Mouse (Mus musculus): ENCODE results near the gene Ecd. TPM values are rescaled to one million over a fixed set of nuclear protein-coding genes. Genes with fewer than 3 reads are reported as not detected.
A peak's percentile ranks its signal among the peaks of the same experiment; 100 is the strongest.

The Ecd gene
- polyA plus RNA-seq, 1 experiment from 2014 or later: 58.8 TPM

DNA sequence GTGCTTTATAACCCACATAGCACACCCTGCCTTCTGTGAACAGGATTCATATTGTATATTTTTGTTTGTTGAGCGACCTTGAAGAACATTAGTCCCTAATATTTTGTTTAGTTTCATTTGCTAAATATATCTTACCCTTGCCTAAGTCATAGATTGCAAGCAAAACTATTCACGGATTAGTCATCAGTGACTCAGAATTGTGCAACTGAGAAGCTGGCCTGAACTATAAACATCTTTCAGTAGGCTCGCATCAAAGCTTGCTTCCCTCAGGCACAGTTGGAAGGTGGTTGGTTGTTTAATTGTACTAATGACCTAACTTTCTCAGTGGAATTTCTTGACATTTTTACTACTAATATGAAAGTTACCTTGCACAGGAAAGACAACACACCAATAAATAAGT lies 49.8 kb downstream of the Ecd start:
- Histone ChIP-seq H3K27ac (no peak overlapping the region), H3K36me3 (no peaks in the 10 kb centered on the region; the same call in 1 of the 2 replicates), H3K4me1 (0 out of 2 replicates have a peak, but pooled peaks cover 5% of the 10 kb centered on the region), H3K27me3 (ENCODE audit: insufficient read depth, poor library complexity, severe bottlenecking) (no peaks in the 10 kb centered on the region), H3K4me3 (no peak overlapping the region), H3K9me3 (no peaks in the 10 kb centered on the region)
- no peak for DNase-seq (ENCODE audit: low spot score)
- 90% methylated on average over 3 of the region's 3 CpGs for WGBS

DNA sequence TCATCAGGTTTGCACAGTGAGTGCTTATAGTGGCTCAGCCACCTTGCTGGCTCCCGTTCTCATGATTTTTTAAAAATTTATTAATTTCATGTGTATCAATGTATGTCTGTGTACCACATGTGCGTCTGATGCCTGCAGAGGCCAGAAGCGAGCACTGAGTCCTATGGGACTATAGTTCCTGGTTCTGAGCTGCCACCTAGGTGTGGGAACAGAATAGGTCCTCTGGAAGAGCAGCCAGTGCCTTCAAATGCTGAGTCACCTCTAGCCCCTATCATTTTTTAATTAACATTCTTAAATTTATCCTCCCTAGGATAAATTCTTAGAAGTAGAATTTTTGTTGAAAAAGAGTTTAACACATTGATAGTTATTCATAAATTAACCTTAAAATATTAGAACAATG lies 50.3 kb downstream of the Ecd start:
- 0 out of 2 replicates have a peak, but pooled peaks cover 5% of the 10 kb centered on the region for H3K4me1 ChIP-seq
- WGBS: 78% methylated on average over 3 of the region's 3 CpGs
- no peak overlapping the region for H3K27ac ChIP-seq
- no peaks in the 10 kb centered on the region for H3K9me3 ChIP-seq
- H3K27me3 ChIP-seq (ENCODE audit: insufficient read depth, poor library complexity, severe bottlenecking): no peaks in the 10 kb centered on the region
- DNase-seq (ENCODE audit: low spot score): no peak
- H3K36me3 ChIP-seq: no peaks in the 10 kb centered on the region; the same call in 1 of the 2 replicates
- H3K4me3 ChIP-seq: no peak overlapping the region

DNA sequence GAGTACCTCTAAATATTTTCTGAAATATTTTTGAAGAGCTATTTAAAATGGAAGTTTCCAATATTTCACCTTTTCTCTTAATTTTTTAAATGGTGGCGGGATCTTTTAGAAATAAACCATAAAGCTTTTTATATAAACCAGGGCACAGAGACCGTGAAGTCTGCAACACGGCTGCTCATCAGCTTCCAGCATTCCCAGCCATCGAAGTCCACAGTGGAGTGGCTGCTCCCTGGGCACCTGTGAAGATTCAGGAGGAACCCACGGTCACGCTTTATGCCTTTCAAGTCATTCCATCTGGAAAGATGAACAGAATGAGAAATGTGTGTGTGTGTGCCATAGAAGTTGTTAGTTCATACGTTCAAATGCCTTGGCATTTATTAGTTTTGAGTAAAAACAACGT lies 53.0 kb downstream of the Ecd start:
- WGBS: 52% methylated on average over 8 of the region's 8 CpGs
- Histone ChIP-seq H3K9me3 (no peaks in the 10 kb centered on the region), H3K4me1 (0 out of 2 replicates have a peak, but pooled peaks cover 5% of the 10 kb centered on the region), H3K36me3 (no peaks in the 10 kb centered on the region), H3K4me3 (peak overlapping the region; percentile 65), H3K27me3 (ENCODE audit: insufficient read depth, poor library complexity, severe bottlenecking) (no peaks in the 10 kb centered on the region), H3K27ac (peak overlapping the region; percentile 52; the same call in 1 of the 2 replicates)
- DNase-seq (ENCODE audit: low spot score): no peak

DNA sequence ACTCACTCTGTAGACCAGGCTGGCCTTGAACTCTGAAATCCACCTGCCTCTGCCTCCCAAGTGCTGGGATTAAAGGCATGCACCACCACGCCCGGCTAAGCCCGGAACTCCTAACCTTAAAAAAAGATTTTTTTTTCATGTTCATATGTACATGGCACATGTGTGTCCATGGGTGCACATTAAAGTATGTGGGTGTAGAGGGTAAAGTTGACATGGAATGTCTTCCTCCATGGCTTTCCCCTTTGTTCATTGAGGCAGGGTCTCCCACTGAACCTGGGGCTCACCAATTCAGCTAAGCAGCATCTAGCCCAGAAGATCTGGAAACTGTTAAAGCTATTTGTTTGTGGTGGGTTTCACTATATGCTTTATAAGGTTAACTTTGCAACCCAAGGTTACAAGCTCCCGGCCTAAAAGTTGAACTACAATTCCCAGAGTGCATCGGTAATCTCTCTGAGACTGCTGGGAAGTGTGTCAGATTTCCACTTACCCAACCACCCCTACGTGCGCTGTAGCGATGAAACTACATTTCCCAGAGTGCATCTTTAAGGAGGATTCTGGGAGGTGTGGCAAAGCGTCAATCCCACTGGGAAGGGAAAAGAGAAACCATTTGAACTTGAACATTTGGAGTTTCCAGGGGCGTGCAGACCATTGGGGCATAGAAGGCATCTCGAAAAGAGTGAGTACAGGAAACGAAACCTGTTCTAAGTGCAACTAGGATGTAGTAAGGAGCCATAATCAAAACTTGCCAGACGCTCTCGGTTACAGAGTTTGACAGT lies 53.6 kb downstream of the Ecd start, which contains the start of gene Nudt13:
Gene Nudt13, plus strand, starts transcription at position 581 of the 776 bp plus-strand sequence.
- peak within 1 kb of the TSS; percentile 79 for H3K27ac ChIP-seq

DNA sequence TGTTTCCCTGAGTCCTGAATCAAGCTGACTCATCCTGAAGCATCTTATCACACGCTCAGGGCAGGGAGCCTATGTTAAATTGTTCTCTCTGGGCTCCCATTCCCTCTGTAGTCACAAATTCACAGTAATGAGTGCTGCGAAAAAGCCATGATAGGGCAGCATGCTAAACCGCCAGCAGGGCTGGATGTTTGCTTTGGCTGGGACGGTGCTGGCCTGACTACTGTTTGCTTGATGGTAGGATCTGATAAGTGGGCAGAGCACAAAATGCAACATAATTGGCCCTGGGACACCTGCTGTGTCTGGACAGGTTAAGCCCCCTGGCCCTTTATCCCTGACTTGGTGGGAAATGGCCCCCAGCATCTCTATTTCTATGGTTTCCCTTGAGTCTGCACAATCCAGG lies 56.5 kb downstream of the Ecd start:
- DNase-seq (ENCODE audit: low spot score): no peak
- WGBS: 57% methylated on average over 4 of the region's 4 CpGs
- 0 out of 2 replicates have a peak, but pooled peaks cover 5% of the 10 kb centered on the region for H3K4me1 ChIP-seq
- no peak overlapping the region for H3K27ac ChIP-seq
- no peak overlapping the region for H3K4me3 ChIP-seq
- H3K9me3 ChIP-seq: no peaks in the 10 kb centered on the region
- H3K27me3 ChIP-seq (ENCODE audit: insufficient read depth, poor library complexity, severe bottlenecking): no peaks in the 10 kb centered on the region
- no peaks in the 10 kb centered on the region for H3K36me3 ChIP-seq

More for the DNA sequence above, 53.6 kb downstream of the Ecd start, which contains the start of gene Nudt13:
- H3K27me3 ChIP-seq (ENCODE audit: insufficient read depth, poor library complexity, severe bottlenecking): no peaks in the 10 kb centered on the region
- no peaks in the 10 kb centered on the region for H3K9me3 ChIP-seq
- DNase-seq (ENCODE audit: low spot score): peak; percentile 95
- H3K4me1 ChIP-seq: 0 out of 2 replicates have a peak, but pooled peaks cover 5% of the 10 kb centered on the region
- 24% methylated on average over 14 of the region's 14 CpGs for WGBS
- H3K4me3 ChIP-seq: peak within 1 kb of the TSS; percentile 65
- H3K36me3 ChIP-seq: no peaks in the 10 kb centered on the region

Other genes starting within 250 kb of the Ecd start
- 7.8 and 10.5 TPM in 2 replicates for gene Saysd1, start 209.6 kb downstream of the Ecd start, polyA plus RNA-seq (2016; fragmentation: Nextera tagmentation; extraction: Ambion mirVana)
- gene Kcnk5, start 166.3 kb downstream of the Ecd start, polyA plus RNA-seq (2016; fragmentation: Nextera tagmentation; extraction: Ambion mirVana): 4.4 and 7.1 TPM in 2 replicates
- 0.65 TPM in 1 of 2 replicates, not detected in the other for gene Kcnk16, start 78.9 kb downstream of the Ecd start, polyA plus RNA-seq (2016; fragmentation: Nextera tagmentation; extraction: Ambion mirVana)
- 12.4 and 13.1 TPM in 2 replicates for gene Nudt13, start 53.4 kb downstream of the Ecd start, polyA plus RNA-seq (2016; fragmentation: Nextera tagmentation; extraction: Ambion mirVana)
- gene Fam149b, start within 50 bp of the Ecd start, polyA plus RNA-seq (2016; fragmentation: Nextera tagmentation; extraction: Ambion mirVana): 26.5 and 38.4 TPM in 2 replicates
- 128 and 179 TPM in 2 replicates for gene Dnajc9, start 40.8 kb upstream of the Ecd start, polyA plus RNA-seq (2016; fragmentation: Nextera tagmentation; extraction: Ambion mirVana)
- 95.0 and 108 TPM in 2 replicates for gene Mrps16, start 45.5 kb upstream of the Ecd start, polyA plus RNA-seq (2016; fragmentation: Nextera tagmentation; extraction: Ambion mirVana)
- gene Cfap70, start 104.1 kb upstream of the Ecd start, polyA plus RNA-seq (2016; fragmentation: Nextera tagmentation; extraction: Ambion mirVana): 0.15 and 0.39 TPM in 2 replicates
- gene Anxa7, start 132.0 kb upstream of the Ecd start, polyA plus RNA-seq (2016; fragmentation: Nextera tagmentation; extraction: Ambion mirVana): 36.6 and 38.5 TPM in 2 replicates
- 0.64 and 0.65 TPM in 2 replicates for gene Mss51, start 148.8 kb upstream of the Ecd start, polyA plus RNA-seq (2016; fragmentation: Nextera tagmentation; extraction: Ambion mirVana)
- 36.2 and 37.8 TPM in 2 replicates for gene Ppp3cb, start 198.5 kb upstream of the Ecd start, polyA plus RNA-seq (2016; fragmentation: Nextera tagmentation; extraction: Ambion mirVana)